ENCODE assay signal across 27 mouse cellular contexts in the genomic region with DNA sequence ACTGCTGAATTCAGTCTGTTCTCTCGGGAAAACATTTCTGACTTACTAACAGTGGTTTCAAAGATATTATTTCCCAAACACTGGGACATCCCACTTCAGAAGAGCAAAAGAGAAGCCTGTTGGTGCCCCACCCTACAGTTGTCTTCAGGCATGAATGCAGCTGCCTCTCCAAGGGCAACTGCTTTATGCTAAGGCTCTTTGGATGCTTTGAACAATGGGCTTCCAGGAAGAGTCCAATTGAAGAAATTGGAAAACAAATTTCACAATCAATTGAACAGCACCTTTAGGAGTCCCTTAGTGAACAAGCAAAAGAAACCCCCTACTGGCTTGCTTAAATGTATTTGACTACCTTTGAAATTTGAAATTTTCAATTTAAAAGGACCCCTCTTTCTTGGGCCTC. TPM values are rescaled to one million over a fixed set of nuclear protein-coding genes. Genes with fewer than 3 reads are reported as not detected.
"Had no signal": no experiment of that assay in that cellular context is flagged by ENCODE, and none has a peak within 500 bp of the region (broad histone marks: within the 10 kb centered on the region; RNA-seq: fewer than 3 reads in every experiment).

No protein-coding gene starts in this region.

- H3K27ac ChIP-seq: gastrocnemius, adult 2 months; heart, adult 2 months; heart, embryonic 13.5 days; heart, embryonic 15.5 days; hindbrain, embryonic 10.5 days; hindbrain, embryonic 12.5 days; hindbrain, embryonic 14.5 days; intestine, embryonic 15.5 days; layer of hippocampus, adult 2 months; left cerebral cortex, adult 2 months; limb, embryonic 10.5 days; limb, embryonic 12.5 days; liver, embryonic 13.5 days had no signal

- H3K4me1 ChIP-seq: heart, embryonic 13.5 days; heart, embryonic 15.5 days; hindbrain, embryonic 12.5 days; intestine, embryonic 15.5 days; limb, embryonic 10.5 days; limb, embryonic 12.5 days; liver, embryonic 13.5 days had no signal

- H3K4me3 ChIP-seq: gastrocnemius, adult 2 months; heart, adult 2 months; heart, embryonic 13.5 days; heart, embryonic 15.5 days; hindbrain, embryonic 10.5 days; hindbrain, embryonic 12.5 days; intestine, embryonic 15.5 days; layer of hippocampus, adult 2 months; left cerebral cortex, adult 2 months; limb, embryonic 10.5 days; limb, embryonic 12.5 days; liver, embryonic 13.5 days had no signal

- H3K9ac ChIP-seq: heart, embryonic 13.5 days; heart, embryonic 15.5 days; hindbrain, embryonic 12.5 days; hindbrain, embryonic 14.5 days; intestine, embryonic 15.5 days; limb, embryonic 12.5 days; liver, embryonic 13.5 days had no signal

- DNase-seq: gastrocnemius, adult 2 months; gastrocnemius, postnatal 10 days; gastrocnemius, postnatal 25 days; heart, adult 2 months; heart, postnatal 4 days; kidney, adult 18-20 months; kidney, adult 8-10 months; kidney, postnatal 10 days; kidney, postnatal 25 days; kidney, postnatal 4 days; liver; liver, embryonic 13.5 days had no signal

- H3K9me3 ChIP-seq: heart, embryonic 13.5 days; heart, embryonic 15.5 days; hindbrain, embryonic 10.5 days; hindbrain, embryonic 12.5 days; intestine, embryonic 15.5 days; limb, embryonic 10.5 days; limb, embryonic 12.5 days; liver, embryonic 13.5 days had no signal

- H3K36me3 ChIP-seq: hindbrain, embryonic 10.5 days; hindbrain, embryonic 12.5 days; intestine, embryonic 15.5 days; limb, embryonic 10.5 days; liver, embryonic 13.5 days had no signal

RNA-seq across cellular contexts. Expression of a gene that starts 41.8 kb away (rescaled TPM):
- total RNA-seq: granulocyte monocyte progenitor cell, adult 5-6 weeks; layer of hippocampus, adult 2 months; layer of hippocampus, postnatal 10 days; layer of hippocampus, postnatal 25 days; left cerebral cortex, adult 2 months; left cerebral cortex, postnatal 14 days; left cerebral cortex, postnatal 36 days had no signal
